Mouse (Mus musculus): ENCODE measurements around the gene Gabarapl2.

DNA sequence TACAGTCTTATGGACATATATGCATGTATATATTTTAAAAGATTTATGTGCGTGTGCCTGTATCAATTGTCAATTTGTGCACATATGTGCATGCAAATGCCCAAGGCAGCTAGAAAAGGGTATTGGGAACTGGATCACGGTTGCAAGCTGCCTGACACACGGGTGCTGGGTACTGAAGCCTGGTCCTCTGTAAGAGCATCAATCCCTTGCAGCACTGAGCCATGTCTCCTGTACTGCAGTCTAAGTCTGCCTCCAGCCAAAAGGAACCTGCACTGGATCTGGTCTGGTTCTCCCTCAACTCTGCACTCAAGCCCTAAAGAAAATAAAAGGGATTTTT lies 52.2 kb downstream of the Gabarapl2 start:
- TF ChIP-seq CTCF (IDR thresholded peaks at IDR 0.05), result no peak
- TF ChIP-seq EP300 (IDR thresholded peaks at IDR 0.05), result no peak

All from lung, postnatal 0 days (tissue).